Mouse (Mus musculus) heart, adult 2 months (tissue): Measurements from ENCODE around the gene Borcs6. TPM values are rescaled to one million over a fixed set of nuclear protein-coding genes. Genes with fewer than 3 reads are reported as not detected.

ENCODE experiments used
- DNase-seq, 2 experiments: peaks; one replicate each; pipeline ENCODE4 v3.0.0; 2021
- H3K27ac ChIP-seq: fragments of 200-600 bp; 2 replicates; pipeline ENCODE4 v1.8.1; 2022
- H3K27me3 ChIP-seq: fragments of 200-500 bp; 2 replicates; pipeline ENCODE4 v1.6.1; 2012; ENCODE audit warnings: mild to moderate bottlenecking, low read length, inconsistent platforms, mixed read lengths; ENCODE audit not compliant: control insufficient read depth, insufficient read depth
- H3K36me3 ChIP-seq: fragments of 200-500 bp; 2 replicates; pipeline ENCODE4 v1.6.1; 2012; ENCODE audit warnings: low read length, inconsistent platforms; ENCODE audit not compliant: control insufficient read depth, insufficient read depth
- H3K4me1 ChIP-seq: fragments of 200-500 bp; 2 replicates; pipeline ENCODE4 v1.6.1; 2011; ENCODE audit warnings: low read length; ENCODE audit not compliant: control insufficient read depth, insufficient read depth
- H3K4me3 ChIP-seq: fragments of 200-600 bp; 2 replicates; pipeline ENCODE4 v1.8.1; 2022
- H3K79me2 ChIP-seq: fragments of 200-500 bp; replicated peaks from 2 replicates; pipeline ENCODE4 v1.6.1; 2012; ENCODE audit warnings: mild to moderate bottlenecking, inconsistent platforms, low read length, moderate library complexity, mixed read lengths; ENCODE audit not compliant: control insufficient read depth, insufficient read depth
- H3K9ac ChIP-seq: fragments of 200-500 bp; 2 replicates; pipeline ENCODE4 v1.6.1; 2012; ENCODE audit warnings: low read depth, mild to moderate bottlenecking, control low read depth, inconsistent platforms, low read length, mixed read lengths
- CTCF ChIP-seq: fragments of 200-600 bp; IDR thresholded peaks from 2 replicates; pipeline ENCODE4 v1.8.1; 2022; ENCODE audit warnings: antibody characterized with exemption, mild to moderate bottlenecking, moderate library complexity
- EP300 ChIP-seq: fragments of 200-500 bp; IDR thresholded peaks from 2 replicates; pipeline ENCODE4 v1.6.1; 2011; ENCODE audit warnings: low read depth, low read length, control low read depth; ENCODE audit not compliant: insufficient read depth
- POLR2A ChIP-seq: fragments of 200-500 bp; IDR thresholded peaks from 2 replicates; pipeline ENCODE4 v1.6.1; 2011; ENCODE audit warnings: mild to moderate bottlenecking, low read depth, low read length, control low read depth; ENCODE audit not compliant: insufficient read depth
- WGBS: fragments of 180-500 bp; shearing (Covaris S2); methylation state at CpG from one replicate; pipeline ENCODE4 v1.1.7; 2018; 5-methylcytosine and 5-hydroxymethylcytosine counted together
- intact Hi-C: fragments of 180-260 bp; cut with DNase I; formaldehyde crosslinking; loops from one replicate; pipeline ENCODE4 v1.15.1; 2025
- polyA plus RNA-seq: library from polyadenylated mRNA; depleted of rRNA; stranded (reverse); fragments of >200 nt; gene quantifications from 2 replicates; pipeline ENCODE4 v1.2.3, GENCODE M21; 2012
- total RNA-seq, 2 experiments: library from RNA; stranded (reverse); gene quantifications; 2 replicates each; pipeline ENCODE4 v1.2.3; 2021

Gene Borcs6
- total and polyA plus RNA-seq, 3 experiments = 13.0 to 17.8 (median 15.3) TPM

- H3K27me3 ChIP-seq = no peaks in the 10 kb centered on the region
- WGBS = 50% methylated on average over 6 of the region's 6 CpGs
- H3K9ac ChIP-seq = 0 out of 2 replicates have a peak overlapping the region, but pooled peaks have one; percentile 19
Measured at GRCm38 (mm10) chr11:69073951-69074775, 14.6 kb downstream of the Borcs6 start.

GRCm38 (mm10) chr11:69074776-69075069, 15.2 kb downstream of the Borcs6 start:
- Histone ChIP-seq H3K36me3 (no peaks in the 10 kb centered on the region), H3K4me3 (no peak overlapping the region), H3K27ac (no peak overlapping the region), H3K27me3 (no peaks in the 10 kb centered on the region), H3K79me2 (no peaks in the 10 kb centered on the region), H3K9ac (no peak overlapping the region), H3K4me1 (peaks cover 4% of the 10 kb centered on the region)
- DNase-seq = no peak
- 65% methylated on average over 2 of the region's 2 CpGs for WGBS
- intact Hi-C loops = no loop called here
- TF ChIP-seq CTCF (no peak), POLR2A (no peak), EP300 (no peak)

More at GRCm38 (mm10) chr11:69073951-69074775, 14.6 kb downstream of the Borcs6 start:
- no peaks in the 10 kb centered on the region for H3K79me2 ChIP-seq
- TF ChIP-seq POLR2A (no peak), EP300 (no peak), CTCF (no peak)
- intact Hi-C loops = loop anchor here (2.0 kb wide), 1 partner anchor 15 kb away; the partner anchor contains the start of gene Vamp2
- peaks cover 4% of the 10 kb centered on the region for H3K4me1 ChIP-seq
- peak overlapping the region; percentile 95 for H3K27ac ChIP-seq
- DNase-seq = no peak
- H3K36me3 ChIP-seq = no peaks in the 10 kb centered on the region
- H3K4me3 ChIP-seq = no peak overlapping the region; the same call in 1 of the 2 replicates

GRCm38 (mm10) chr11:69075764-69076479, 16.4 kb downstream of the Borcs6 start:
- TF ChIP-seq POLR2A (no peak), CTCF (no peak), EP300 (no peak)
- H3K36me3 ChIP-seq = no peaks in the 10 kb centered on the region
- no peak for DNase-seq
- 55% methylated on average over 9 of the region's 9 CpGs for WGBS
- H3K79me2 ChIP-seq = no peaks in the 10 kb centered on the region
- H3K4me3 ChIP-seq = no peak overlapping the region
- H3K27me3 ChIP-seq = no peaks in the 10 kb centered on the region
- no peak overlapping the region for H3K9ac ChIP-seq
- intact Hi-C loops = no loop called here
- H3K27ac ChIP-seq = no peak overlapping the region
- peaks cover 3% of the 10 kb centered on the region; the same call in 1 of the 2 replicates for H3K4me1 ChIP-seq

- Histone ChIP-seq H3K79me2 (no peaks in the 10 kb centered on the region), H3K4me1 (peaks cover 3% of the 10 kb centered on the region; the same call in 1 of the 2 replicates), H3K36me3 (no peaks in the 10 kb centered on the region), H3K27ac (no peak overlapping the region; the same call in 1 of the 2 replicates), H3K4me3 (no peak overlapping the region), H3K9ac (no peak overlapping the region), H3K27me3 (no peaks in the 10 kb centered on the region)
- no peak for DNase-seq
- intact Hi-C loops = no loop called here
- TF ChIP-seq EP300 (no peak), CTCF (no peak)
- WGBS = 47% methylated on average over 5 of the region's 5 CpGs
Measured at GRCm38 (mm10) chr11:69076572-69076971, 17.1 kb downstream of the Borcs6 start.

- Histone ChIP-seq H3K27ac (no peak overlapping the region), H3K79me2 (no peaks in the 10 kb centered on the region), H3K4me3 (no peak overlapping the region), H3K9ac (no peak overlapping the region), H3K36me3 (no peaks in the 10 kb centered on the region), H3K4me1 (peaks cover 3% of the 10 kb centered on the region; the same call in 1 of the 2 replicates), H3K27me3 (no peaks in the 10 kb centered on the region)
- 82% methylated on average over 9 of the region's 9 CpGs for WGBS
- no peak for DNase-seq
- intact Hi-C loops = no loop called here
- TF ChIP-seq EP300 (no peak), CTCF (no peak), POLR2A (no peak)
Measured at GRCm38 (mm10) chr11:69077316-69077715, 17.8 kb downstream of the Borcs6 start.

- peaks cover 2% of the 10 kb centered on the region; the same call in 1 of the 2 replicates for H3K4me1 ChIP-seq
- H3K79me2 ChIP-seq = no peaks in the 10 kb centered on the region
- no peak overlapping the region for H3K27ac ChIP-seq
- H3K27me3 ChIP-seq = no peaks in the 10 kb centered on the region
- H3K4me3 ChIP-seq = no peak overlapping the region
- TF ChIP-seq POLR2A (no peak), EP300 (no peak), CTCF (no peak)
- no peak overlapping the region for H3K9ac ChIP-seq
- no peaks in the 10 kb centered on the region for H3K36me3 ChIP-seq
- no peak for DNase-seq
- 90% methylated on average over 6 of the region's 6 CpGs for WGBS
- intact Hi-C loops = no loop called here
Measured at GRCm38 (mm10) chr11:69078041-69078440, 18.5 kb downstream of the Borcs6 start.
